Mouse (Mus musculus): ENCODE data around the gene Abi3bp. TPM values are rescaled to one million over a fixed set of nuclear protein-coding genes. Genes with fewer than 3 reads are reported as not detected.

Abi3bp gene
- polyA plus RNA-seq, 1 experiment = not detected

- Histone ChIP-seq H3K4me3 (ENCODE audit: insufficient read depth, low read length) (no peak overlapping the region), H3K27ac (ENCODE audit: insufficient read depth, low read depth, low read length) (no peak overlapping the region), H3K4me1 (ENCODE audit: control insufficient read depth, insufficient read depth, low read length) (no peaks in the 10 kb centered on the region)
- TF ChIP-seq POLR2A (IDR thresholded peaks at IDR 0.05; ENCODE audit: borderline replicate concordance, low read depth, low read length) (no peak), CTCF (IDR thresholded peaks at IDR 0.05; ENCODE audit: low read depth, low read length) (no peak)
Observed at GRCm38 (mm10) chr16:56475676-56476075, 2.0 kb upstream of the Abi3bp start.

GRCm38 (mm10) chr16:56478575-56479191, 1.0 kb downstream of the Abi3bp start:
- H3K4me1 ChIP-seq (ENCODE audit: control insufficient read depth, insufficient read depth, low read length) = no peaks in the 10 kb centered on the region
- no peak overlapping the region for H3K4me3 ChIP-seq (ENCODE audit: insufficient read depth, low read length)
- TF ChIP-seq POLR2A (IDR thresholded peaks at IDR 0.05; ENCODE audit: borderline replicate concordance, low read depth, low read length) (no peak), CTCF (IDR thresholded peaks at IDR 0.05; ENCODE audit: low read depth, low read length) (no peak)
- no peak overlapping the region for H3K27ac ChIP-seq (ENCODE audit: insufficient read depth, low read depth, low read length)

GRCm38 (mm10) chr16:56483466-56483865, 5.8 kb downstream of the Abi3bp start:
- Histone ChIP-seq H3K4me1 (ENCODE audit: control insufficient read depth, insufficient read depth, low read length) (no peaks in the 10 kb centered on the region), H3K4me3 (ENCODE audit: insufficient read depth, low read length) (no peak overlapping the region), H3K27ac (ENCODE audit: insufficient read depth, low read depth, low read length) (no peak overlapping the region)
- TF ChIP-seq POLR2A (IDR thresholded peaks at IDR 0.05; ENCODE audit: borderline replicate concordance, low read depth, low read length) = no peak
- TF ChIP-seq CTCF (IDR thresholded peaks at IDR 0.05; ENCODE audit: low read depth, low read length) = no peak

- H3K4me3 ChIP-seq (ENCODE audit: insufficient read depth, low read length) = no peak overlapping the region
- H3K27ac ChIP-seq (ENCODE audit: insufficient read depth, low read depth, low read length) = no peak overlapping the region
- no peaks in the 10 kb centered on the region for H3K4me1 ChIP-seq (ENCODE audit: control insufficient read depth, insufficient read depth, low read length)
- TF ChIP-seq POLR2A (IDR thresholded peaks at IDR 0.05; ENCODE audit: borderline replicate concordance, low read depth, low read length) = no peak
- TF ChIP-seq CTCF (IDR thresholded peaks at IDR 0.05; ENCODE audit: low read depth, low read length) = no peak
Observed at GRCm38 (mm10) chr16:56486461-56486860, 8.8 kb downstream of the Abi3bp start.

GRCm38 (mm10) chr16:56490861-56491260, 13.2 kb downstream of the Abi3bp start:
- no peak for TF ChIP-seq POLR2A (IDR thresholded peaks at IDR 0.05; ENCODE audit: borderline replicate concordance, low read depth, low read length)
- no peak for TF ChIP-seq CTCF (IDR thresholded peaks at IDR 0.05; ENCODE audit: low read depth, low read length)
- no peak overlapping the region for H3K4me3 ChIP-seq (ENCODE audit: insufficient read depth, low read length)
- no peak overlapping the region for H3K27ac ChIP-seq (ENCODE audit: insufficient read depth, low read depth, low read length)
- no peaks in the 10 kb centered on the region for H3K4me1 ChIP-seq (ENCODE audit: control insufficient read depth, insufficient read depth, low read length)

- no peak overlapping the region for H3K4me3 ChIP-seq (ENCODE audit: insufficient read depth, low read length)
- no peak for TF ChIP-seq POLR2A (IDR thresholded peaks at IDR 0.05; ENCODE audit: borderline replicate concordance, low read depth, low read length)
- no peak for TF ChIP-seq CTCF (IDR thresholded peaks at IDR 0.05; ENCODE audit: low read depth, low read length)
- no peaks in the 10 kb centered on the region for H3K4me1 ChIP-seq (ENCODE audit: control insufficient read depth, insufficient read depth, low read length)
- no peak overlapping the region for H3K27ac ChIP-seq (ENCODE audit: insufficient read depth, low read depth, low read length)
Observed at GRCm38 (mm10) chr16:56495266-56495665, 17.6 kb downstream of the Abi3bp start.

- no peak overlapping the region for H3K4me3 ChIP-seq (ENCODE audit: insufficient read depth, low read length)
- no peaks in the 10 kb centered on the region for H3K4me1 ChIP-seq (ENCODE audit: control insufficient read depth, insufficient read depth, low read length)
- TF ChIP-seq CTCF (IDR thresholded peaks at IDR 0.05; ENCODE audit: low read depth, low read length) (no peak), POLR2A (IDR thresholded peaks at IDR 0.05; ENCODE audit: borderline replicate concordance, low read depth, low read length) (no peak)
- H3K27ac ChIP-seq (ENCODE audit: insufficient read depth, low read depth, low read length) = no peak overlapping the region
Observed at GRCm38 (mm10) chr16:56496743-56497142, 19.1 kb downstream of the Abi3bp start.

GRCm38 (mm10) chr16:56498680-56499079, 21.0 kb downstream of the Abi3bp start:
- Histone ChIP-seq H3K4me1 (ENCODE audit: control insufficient read depth, insufficient read depth, low read length) (no peaks in the 10 kb centered on the region), H3K27ac (ENCODE audit: insufficient read depth, low read depth, low read length) (no peak overlapping the region), H3K4me3 (ENCODE audit: insufficient read depth, low read length) (no peak overlapping the region)
- TF ChIP-seq POLR2A (IDR thresholded peaks at IDR 0.05; ENCODE audit: borderline replicate concordance, low read depth, low read length) = no peak
- TF ChIP-seq CTCF (IDR thresholded peaks at IDR 0.05; ENCODE audit: low read depth, low read length) = no peak

GRCm38 (mm10) chr16:56500441-56500840, 22.8 kb downstream of the Abi3bp start:
- H3K4me1 ChIP-seq (ENCODE audit: control insufficient read depth, insufficient read depth, low read length) = no peaks in the 10 kb centered on the region
- H3K4me3 ChIP-seq (ENCODE audit: insufficient read depth, low read length) = no peak overlapping the region
- TF ChIP-seq CTCF (IDR thresholded peaks at IDR 0.05; ENCODE audit: low read depth, low read length) (no peak), POLR2A (IDR thresholded peaks at IDR 0.05; ENCODE audit: borderline replicate concordance, low read depth, low read length) (no peak)
- no peak overlapping the region for H3K27ac ChIP-seq (ENCODE audit: insufficient read depth, low read depth, low read length)

- Histone ChIP-seq H3K4me1 (ENCODE audit: control insufficient read depth, insufficient read depth, low read length) (no peaks in the 10 kb centered on the region), H3K27ac (ENCODE audit: insufficient read depth, low read depth, low read length) (no peak overlapping the region), H3K4me3 (ENCODE audit: insufficient read depth, low read length) (no peak overlapping the region)
- TF ChIP-seq POLR2A (IDR thresholded peaks at IDR 0.05; ENCODE audit: borderline replicate concordance, low read depth, low read length) (no peak), CTCF (IDR thresholded peaks at IDR 0.05; ENCODE audit: low read depth, low read length) (no peak)
Observed at GRCm38 (mm10) chr16:56501101-56501500, 23.4 kb downstream of the Abi3bp start.

All from bone marrow macrophage, adult 2 months (primary cell).